Mouse (Mus musculus): Measurements from ENCODE around the gene Sptssb. TPM values are rescaled to one million over a fixed set of nuclear protein-coding genes. Genes with fewer than 3 reads are reported as not detected.

The Sptssb gene
- total and polyA plus RNA-seq, 3 experiments = not detected

DNA sequence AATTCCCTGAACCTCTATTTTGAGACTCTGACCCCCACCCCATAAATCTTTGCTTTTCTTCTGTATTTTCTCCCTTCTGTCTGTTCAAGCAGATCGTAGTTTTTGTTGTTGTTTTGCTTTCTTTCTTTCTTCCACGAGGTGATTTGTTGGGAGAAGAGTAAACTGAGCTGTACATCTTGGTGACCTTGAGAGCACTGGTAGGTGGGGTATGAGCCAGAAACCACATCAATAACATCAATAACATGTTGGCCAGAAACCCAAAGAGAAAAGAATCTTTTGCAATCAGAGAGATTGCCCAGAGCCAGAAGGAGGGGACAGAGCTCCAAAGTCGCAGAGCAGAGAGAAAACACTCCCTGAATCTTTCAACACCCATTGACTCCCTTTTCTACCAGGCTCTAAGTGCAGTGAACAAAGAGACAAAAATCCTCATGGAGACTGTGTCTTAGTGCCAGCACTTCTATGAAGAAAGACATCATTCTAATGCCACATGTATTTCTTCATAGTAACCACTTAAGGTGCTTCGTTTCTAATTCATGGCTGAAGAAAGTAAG lies 80.4 kb downstream of the Sptssb start:
- no peak overlapping the region for H3K9ac ChIP-seq (ENCODE audit: control insufficient read depth, low read depth, low read length, poor library complexity, severe bottlenecking)
- no peak overlapping the region for H3K4me3 ChIP-seq (ENCODE audit: control insufficient read depth in 1 of 2, insufficient read depth in 1 of 2, low read depth in 2 of 2, low read length in 2 of 2)
- no peak overlapping the region for H3K27ac ChIP-seq (ENCODE audit: control insufficient read depth, low read depth, low read length)
- no peaks in the 10 kb centered on the region for H3K79me2 ChIP-seq (ENCODE audit: control insufficient read depth, insufficient read depth, low read length, poor library complexity)
- H3K4me1 ChIP-seq (ENCODE audit: control insufficient read depth in 1 of 2, insufficient read depth in 2 of 2, low read length in 2 of 2) = no peaks in the 10 kb centered on the region
- no peaks in the 10 kb centered on the region for H3K36me3 ChIP-seq (ENCODE audit: control insufficient read depth in 1 of 2, insufficient read depth in 2 of 2, low read length in 2 of 2)
- TF ChIP-seq CTCF (IDR thresholded peaks at IDR 0.05 in 2 of 3, conservative IDR thresholded peaks at IDR 0.05 in 1 of 3; ENCODE audit: control insufficient read depth in 1 of 3, insufficient read depth in 1 of 3, low read depth in 2 of 3, low read length in 3 of 3, poor library complexity in 1 of 3, severe bottlenecking in 1 of 3) = no peak
- TF ChIP-seq JUND (IDR thresholded peaks at IDR 0.05; ENCODE audit: low read depth, low read length) = no peak
- TF ChIP-seq ELF1 (IDR thresholded peaks at IDR 0.05; ENCODE audit: low read depth, low read length) = no peak
- TF ChIP-seq UBTF (IDR thresholded peaks at IDR 0.05; ENCODE audit: borderline replicate concordance, insufficient read depth, low read depth, low read length) = no peak
- no peak for TF ChIP-seq CHD2 (IDR thresholded peaks at IDR 0.05; ENCODE audit: low read length)
- TF ChIP-seq BHLHE40 (IDR thresholded peaks at IDR 0.05; ENCODE audit: borderline replicate concordance, low read depth, low read length) = no peak
- no peak for TF ChIP-seq ZMIZ1 (IDR thresholded peaks at IDR 0.05; ENCODE audit: low read depth, low read length)
- TF ChIP-seq TBP (IDR thresholded peaks at IDR 0.05; ENCODE audit: low read depth, low read length) = no peak
- TF ChIP-seq SMC3 (IDR thresholded peaks at IDR 0.05; ENCODE audit: low read depth, low read length) = no peak
- no peak for TF ChIP-seq GABPA (IDR thresholded peaks at IDR 0.05; ENCODE audit: low read depth, low read length)
- TF ChIP-seq RCOR1 (IDR thresholded peaks at IDR 0.05; ENCODE audit: low read depth, low read length) = no peak
- TF ChIP-seq KAT2A (conservative IDR thresholded peaks at IDR 0.05; ENCODE audit: low read depth, low read length) = no peak
- TF ChIP-seq CHD1 (IDR thresholded peaks at IDR 0.05; ENCODE audit: low read depth, low read length) = no peak
- TF ChIP-seq EP300 (IDR thresholded peaks at IDR 0.05; ENCODE audit: low read depth in 1 of 2, low read length in 2 of 2) = no peak
- TF ChIP-seq E2F4 (IDR thresholded peaks at IDR 0.05; ENCODE audit: borderline replicate concordance, low read depth, low read length) = no peak
- TF ChIP-seq RAD21 (IDR thresholded peaks at IDR 0.05; ENCODE audit: low read depth, low read length) = no peak
- TF ChIP-seq POLR2A (IDR thresholded peaks at IDR 0.05; ENCODE audit: control insufficient read depth in 1 of 2, insufficient read depth in 1 of 2, low read depth in 1 of 2, low read length in 2 of 2, poor library complexity in 1 of 2) = no peak
- TF ChIP-seq TAL1 (IDR thresholded peaks at IDR 0.05; ENCODE audit: low read length) = no peak
- no peak for DNase-seq (ENCODE audit: low read depth, low spot score)
- H3K9me3 ChIP-seq (replicated peaks; ENCODE audit: insufficient read depth, low read length) = no peaks in the 10 kb centered on the region
- H3K27me3 ChIP-seq (ENCODE audit: control insufficient read depth in 1 of 2, insufficient read depth in 2 of 2, low read length in 2 of 2) = no peaks in the 10 kb centered on the region; a peak in 1 of 4 replicates

DNA sequence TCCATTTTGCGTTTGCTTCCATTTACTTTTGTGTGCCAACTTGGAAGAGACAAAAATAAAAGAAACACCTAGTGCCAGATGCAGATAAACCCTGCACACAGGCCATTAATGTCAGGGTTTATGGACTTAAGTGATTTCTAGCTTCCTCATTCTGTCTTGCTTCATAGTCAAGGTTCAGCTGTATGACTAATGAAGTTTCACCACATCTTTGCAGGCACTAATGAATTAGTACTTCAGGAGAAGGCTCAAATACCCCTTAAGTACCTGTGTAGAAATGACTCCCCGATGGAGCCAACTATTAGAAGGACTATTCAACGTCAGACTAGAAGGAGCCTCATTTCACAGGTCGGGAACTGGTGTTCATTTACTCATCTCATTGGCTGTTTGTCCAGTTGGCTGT lies 86.4 kb downstream of the Sptssb start:
- Histone ChIP-seq H3K4me1 (ENCODE audit: control insufficient read depth in 1 of 2, insufficient read depth in 2 of 2, low read length in 2 of 2) (no peaks in the 10 kb centered on the region), H3K36me3 (ENCODE audit: control insufficient read depth in 1 of 2, insufficient read depth in 2 of 2, low read length in 2 of 2) (no peaks in the 10 kb centered on the region), H3K9me3 (replicated peaks; ENCODE audit: insufficient read depth, low read length) (no peaks in the 10 kb centered on the region), H3K79me2 (ENCODE audit: control insufficient read depth, insufficient read depth, low read length, poor library complexity) (no peaks in the 10 kb centered on the region), H3K4me3 (ENCODE audit: control insufficient read depth in 1 of 2, insufficient read depth in 1 of 2, low read depth in 2 of 2, low read length in 2 of 2) (no peak overlapping the region), H3K27me3 (ENCODE audit: control insufficient read depth in 1 of 2, insufficient read depth in 2 of 2, low read length in 2 of 2) (no peaks in the 10 kb centered on the region), H3K27ac (ENCODE audit: control insufficient read depth, low read depth, low read length) (no peak overlapping the region), H3K9ac (ENCODE audit: control insufficient read depth, low read depth, low read length, poor library complexity, severe bottlenecking) (no peak overlapping the region)
- TF ChIP-seq MAX (IDR thresholded peaks at IDR 0.05; ENCODE audit: low read length) (no peak), TAL1 (IDR thresholded peaks at IDR 0.05; ENCODE audit: low read length) (no peak), E2F4 (IDR thresholded peaks at IDR 0.05; ENCODE audit: borderline replicate concordance, low read depth, low read length) (no peak), MAZ (IDR thresholded peaks at IDR 0.05; ENCODE audit: low read depth, low read length) (no peak), POLR2AphosphoS2 (IDR thresholded peaks at IDR 0.05; ENCODE audit: low read length) (no peak), MAFK (IDR thresholded peaks at IDR 0.05; ENCODE audit: borderline replicate concordance, low read depth, low read length) (no peak), ETS1 (IDR thresholded peaks at IDR 0.05; ENCODE audit: low read depth, low read length) (no peak), ELF1 (IDR thresholded peaks at IDR 0.05; ENCODE audit: low read depth, low read length) (no peak), ZC3H11A (IDR thresholded peaks at IDR 0.05; ENCODE audit: low read depth, low read length) (no peak), BHLHE40 (IDR thresholded peaks at IDR 0.05; ENCODE audit: borderline replicate concordance, low read depth, low read length) (no peak), RAD21 (IDR thresholded peaks at IDR 0.05; ENCODE audit: low read depth, low read length) (no peak), ZMIZ1 (IDR thresholded peaks at IDR 0.05; ENCODE audit: low read depth, low read length) (no peak)
- peak; percentile 25 for DNase-seq (ENCODE audit: low read depth, low spot score)
